In the genomic region with DNA sequence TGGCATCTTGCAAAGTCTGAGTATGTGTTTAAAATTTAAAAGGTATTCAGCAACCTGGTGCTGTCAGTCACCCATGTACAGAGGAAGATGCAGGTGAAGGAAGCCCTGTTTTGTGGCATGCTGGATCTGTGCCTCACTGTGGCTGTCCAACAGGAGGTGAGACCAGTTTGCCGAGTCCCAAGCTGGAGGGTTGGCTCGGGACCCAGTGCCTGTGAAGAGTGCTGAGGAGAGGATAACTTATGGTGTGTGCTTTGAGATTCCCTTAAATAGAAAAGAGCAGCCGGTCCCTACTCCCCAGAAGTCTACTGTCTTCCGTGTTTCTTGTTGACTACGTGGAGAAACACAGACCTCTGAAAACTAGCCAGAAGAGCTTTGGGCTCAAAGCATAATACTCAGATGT, we compare ENCODE assay signal across 16 mouse cellular contexts.
DNase-seq lines count a peak whose midpoint lies in the region; ATAC-seq and TF ChIP-seq lines count a peak whose summit lies in the region.
"Had no signal": no experiment of that assay in that cellular context is flagged by ENCODE, and none has a peak within 500 bp of the region (broad histone marks: within the 10 kb centered on the region; RNA-seq: fewer than 3 reads in every experiment).

No protein-coding gene starts in this region.

- peak; percentile 55 for DNase-seq in gastrocnemius, adult 2 months
- no peak for DNase-seq in gastrocnemius, postnatal 14 days
- peak; percentile 74 to 83 for DNase-seq in right cerebral cortex, postnatal 10 days (ENCODE audit: low spot score in 2 of 2)
- no peak for DNase-seq in right cerebral cortex, adult 2 months (ENCODE audit: low spot score in 2 of 2)
- DNase-seq in cerebellum, adult 18-20 months, result peak; percentile 45 to 48
- peak; percentile 63 to 70 for DNase-seq in cerebellum, postnatal 10 days
- no peak for DNase-seq in thymus, adult 18-20 months
- DNase-seq: kidney, adult 9 months; lung, postnatal 10 days; thymus, postnatal 4 days had no signal

- H3K27ac ChIP-seq in gastrocnemius, adult 2 months, result no peak overlapping the region
- H3K27ac ChIP-seq: left cerebral cortex, adult 2 months; limb, embryonic 13.5 days; liver, embryonic 15.5 days; midbrain, embryonic 10.5 days had no signal

- ATAC-seq in megakaryocyte, adult 5-6 weeks (ENCODE audit: poor library complexity, severe bottlenecking), result no peak

- intact Hi-C loops in gastrocnemius, adult 2 months (cut with DNase I), result no loop called here
- intact Hi-C loops in gastrocnemius, postnatal 14 days (cut with DNase I; ENCODE audit: low total_unique reads), result no loop called here

- H3K4me3 ChIP-seq in gastrocnemius, adult 2 months, result no peak overlapping the region
- H3K4me3 ChIP-seq: erythroblast, embryonic 14.5 days; left cerebral cortex, adult 2 months; limb, embryonic 13.5 days; liver, embryonic 15.5 days; midbrain, embryonic 10.5 days had no signal

- no peak for TF ChIP-seq CTCF in gastrocnemius, adult 2 months (IDR thresholded peaks at IDR 0.05)

Comparison
In these comparisons a context has a peak if more than half of its experiments do, and no peak if none do; other contexts are left out.
1. DNase-seq: peak in gastrocnemius, adult 2 months (single experiment), right cerebral cortex, postnatal 10 days (2 of 2), cerebellum, adult 18-20 months (2 of 2) and cerebellum, postnatal 10 days (2 of 2); none in gastrocnemius, postnatal 14 days (single experiment), right cerebral cortex, adult 2 months (0 of 2) and thymus, adult 18-20 months (0 of 2).